Mouse (Mus musculus) heart, adult 2 months (tissue): Measurements from ENCODE around the gene Pard3.

Source experiments
- CTCF ChIP-seq: fragments of 200-600 bp; IDR thresholded peaks from 2 replicates; pipeline ENCODE4 v1.8.1; 2022; ENCODE audit warnings: antibody characterized with exemption, mild to moderate bottlenecking, moderate library complexity
- EP300 ChIP-seq: fragments of 200-500 bp; IDR thresholded peaks from 2 replicates; pipeline ENCODE4 v1.6.1; 2011; ENCODE audit warnings: low read depth, low read length, control low read depth; ENCODE audit not compliant: insufficient read depth
- POLR2A ChIP-seq: fragments of 200-500 bp; IDR thresholded peaks from 2 replicates; pipeline ENCODE4 v1.6.1; 2011; ENCODE audit warnings: mild to moderate bottlenecking, low read depth, low read length, control low read depth; ENCODE audit not compliant: insufficient read depth

DNA sequence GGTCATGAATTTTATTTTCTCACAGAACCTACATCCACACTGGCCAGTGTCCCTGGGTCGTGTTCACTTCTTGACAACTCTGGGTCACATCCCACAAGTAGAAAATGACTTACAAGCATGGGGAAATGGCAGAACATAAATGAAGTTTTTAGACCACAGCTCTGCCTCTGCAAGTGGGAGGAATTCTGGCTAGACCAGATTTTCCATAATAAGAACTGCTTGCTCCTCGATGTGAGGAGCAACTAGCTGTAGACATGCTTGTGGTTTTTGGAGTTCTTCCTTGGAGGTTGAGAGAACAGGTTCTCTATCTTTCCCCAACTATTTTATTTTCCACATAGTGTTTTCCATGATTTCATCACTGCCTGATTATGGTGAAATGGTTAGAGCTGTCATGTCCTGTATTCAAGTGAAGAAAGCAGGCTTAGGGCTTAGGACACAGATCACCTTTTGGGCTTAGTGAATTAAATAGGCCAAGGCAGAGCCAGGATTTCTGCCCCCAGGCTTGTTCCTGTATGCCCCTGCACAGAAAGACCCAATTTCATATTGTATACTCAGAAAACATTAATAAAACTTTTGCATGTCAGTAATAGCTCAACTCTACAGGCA lies 284.3 kb downstream of the Pard3 start:
- no peak for TF ChIP-seq CTCF
- no peak for TF ChIP-seq POLR2A
- no peak for TF ChIP-seq EP300
